Mouse (Mus musculus): Measurements from ENCODE around the gene Efna2.

Gene Efna2

GRCm38 (mm10) chr10:80179068-80180051 is at the start of gene Efna2:
Gene Efna2, plus strand, starts transcription at chr10:80179482.
- in situ Hi-C loops (cut with MboI; ENCODE audit: low sequenced_read_pairs), result loop anchor here (5.0 kb wide), 1 partner anchor 68 kb away; the partner anchor contains the start of gene Ndufs7

DNA sequence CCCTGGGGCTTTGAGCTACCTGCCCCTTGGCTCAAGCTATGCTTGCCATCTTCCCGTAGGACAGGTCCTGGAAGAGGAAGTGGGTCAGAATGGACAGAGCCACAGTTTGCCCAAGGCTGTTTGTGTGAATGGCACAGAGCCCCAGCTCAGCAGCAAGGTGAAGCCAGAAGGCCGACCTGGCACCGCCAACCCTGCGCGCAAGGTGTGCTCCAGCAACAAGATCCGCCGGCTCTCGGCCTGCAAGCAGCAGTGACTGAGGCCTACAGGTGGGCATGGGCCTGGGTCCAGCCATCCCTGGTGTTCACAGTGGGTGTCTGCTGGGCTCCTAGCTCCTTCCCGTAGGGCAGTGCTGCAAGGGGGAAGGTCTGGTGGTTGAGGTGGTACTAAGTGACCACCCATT is 49.4 kb upstream of the Efna2 start:
- in situ Hi-C loops (cut with MboI; ENCODE audit: low sequenced_read_pairs), result no loop called here

DNA sequence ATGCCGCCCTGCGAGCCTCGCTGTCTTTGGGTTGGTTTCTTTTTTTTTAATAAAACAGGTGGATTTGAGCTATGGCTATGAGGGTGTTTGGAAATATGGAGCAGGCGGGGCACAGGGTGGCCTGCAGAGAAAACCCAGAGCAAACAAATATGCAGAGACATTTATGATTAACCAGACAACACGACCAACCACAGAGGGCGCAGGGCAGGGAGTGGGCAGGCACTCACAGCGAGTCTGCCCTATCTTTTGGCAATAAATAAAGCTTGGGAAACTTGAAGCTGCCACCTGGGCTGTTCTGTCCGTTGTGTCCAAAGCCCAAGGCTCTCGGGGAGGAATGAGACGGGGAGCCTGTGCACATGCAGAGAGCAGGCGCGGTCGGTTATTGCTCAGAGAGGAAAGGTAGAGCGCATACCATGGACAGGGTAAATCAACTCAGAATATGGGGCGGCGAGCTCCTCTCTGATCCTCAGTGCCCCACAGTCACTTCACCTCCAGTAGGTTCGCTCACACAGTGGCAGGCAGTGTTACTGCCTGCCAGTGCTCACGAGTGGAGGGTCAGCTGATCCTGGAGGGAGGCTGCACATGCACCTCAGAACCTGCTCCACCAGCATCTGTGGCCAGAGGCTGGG is 48.8 kb upstream of the Efna2 start:
- in situ Hi-C loops (cut with MboI; ENCODE audit: low sequenced_read_pairs), result no loop called here

DNA sequence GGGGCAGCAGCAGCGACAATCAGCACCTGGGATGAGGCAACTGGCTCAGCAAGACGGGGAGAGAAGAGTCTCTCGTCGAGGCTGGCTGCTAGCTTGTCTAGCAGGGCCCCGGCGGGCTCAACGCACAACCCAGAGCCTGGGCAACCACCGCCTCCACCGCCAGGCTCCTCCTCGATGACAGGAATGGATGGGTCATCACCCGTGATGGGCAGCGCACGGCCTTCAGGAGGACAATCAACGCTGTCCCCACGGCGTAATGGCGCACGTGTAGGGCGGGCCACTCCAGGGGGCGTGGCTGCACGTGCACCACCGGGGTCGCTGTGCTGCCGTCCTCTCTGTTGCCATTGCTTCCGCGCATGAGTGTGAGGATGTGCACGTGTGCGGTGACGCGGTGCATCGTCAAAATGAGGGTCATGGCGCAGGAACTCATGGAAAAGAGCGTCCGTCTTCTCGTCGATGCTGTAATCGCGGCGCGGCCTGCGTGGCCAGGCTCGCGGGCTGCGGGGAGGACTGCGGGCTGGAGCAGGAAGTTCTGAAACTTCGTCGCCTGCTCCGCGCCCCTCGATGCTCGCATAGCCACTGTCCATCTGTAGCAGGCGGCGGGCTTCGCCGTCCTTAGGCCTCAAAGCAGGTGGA is 47.8 kb upstream of the Efna2 start:
- in situ Hi-C loops (cut with MboI; ENCODE audit: low sequenced_read_pairs), result no loop called here

GRCm38 (mm10) chr10:80131952-80132350 is 47.3 kb upstream of the Efna2 start:
- in situ Hi-C loops (cut with MboI; ENCODE audit: low sequenced_read_pairs), result no loop called here

- in situ Hi-C loops (cut with MboI; ENCODE audit: low sequenced_read_pairs), result no loop called here
Measured at GRCm38 (mm10) chr10:80133226-80133849, 45.9 kb upstream of the Efna2 start.

GRCm38 (mm10) chr10:80134421-80134820 is 44.9 kb upstream of the Efna2 start:
- in situ Hi-C loops (cut with MboI; ENCODE audit: low sequenced_read_pairs), result no loop called here

DNA sequence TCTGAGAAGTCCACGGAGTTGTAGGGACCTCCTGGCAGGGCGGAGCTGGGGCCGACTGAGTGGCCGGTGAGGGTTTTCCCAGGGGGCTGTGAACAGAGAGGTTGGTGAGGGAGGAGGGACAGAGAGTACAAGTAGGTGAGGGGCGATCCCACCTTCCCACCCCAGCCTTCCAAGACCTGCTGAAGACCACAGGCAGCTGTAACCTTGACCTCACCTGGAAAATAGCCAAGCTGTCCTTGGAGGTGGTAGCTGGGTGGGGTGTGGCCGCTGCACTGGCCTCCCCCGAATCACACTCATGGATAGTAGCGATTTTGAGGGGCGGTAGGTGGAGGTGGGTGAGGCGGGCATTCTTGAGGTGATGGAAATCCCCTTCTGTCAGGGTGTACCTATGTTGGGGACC is 44.1 kb upstream of the Efna2 start:
- in situ Hi-C loops (cut with MboI; ENCODE audit: low sequenced_read_pairs), result no loop called here

- in situ Hi-C loops (cut with MboI; ENCODE audit: low sequenced_read_pairs), result no loop called here
Measured at GRCm38 (mm10) chr10:80135641-80136040, 43.6 kb upstream of the Efna2 start.

- in situ Hi-C loops (cut with MboI; ENCODE audit: low sequenced_read_pairs), result no loop called here
Measured at GRCm38 (mm10) chr10:80136179-80136951, 42.9 kb upstream of the Efna2 start.

- in situ Hi-C loops (cut with MboI; ENCODE audit: low sequenced_read_pairs), result no loop called here
Measured at GRCm38 (mm10) chr10:80136952-80137625, 42.2 kb upstream of the Efna2 start.

GRCm38 (mm10) chr10:80137626-80138552 is 41.4 kb upstream of the Efna2 start:
- in situ Hi-C loops (cut with MboI; ENCODE audit: low sequenced_read_pairs), result no loop called here

- in situ Hi-C loops (cut with MboI; ENCODE audit: low sequenced_read_pairs), result no loop called here
Measured at GRCm38 (mm10) chr10:80138553-80139438, 40.5 kb upstream of the Efna2 start, which contains the start of gene Atp5d. Gene Atp5d, plus strand, starts transcription at chr10:80138632.

- in situ Hi-C loops (cut with MboI; ENCODE audit: low sequenced_read_pairs), result no loop called here
Measured at GRCm38 (mm10) chr10:80139439-80139775, 39.9 kb upstream of the Efna2 start.

DNA sequence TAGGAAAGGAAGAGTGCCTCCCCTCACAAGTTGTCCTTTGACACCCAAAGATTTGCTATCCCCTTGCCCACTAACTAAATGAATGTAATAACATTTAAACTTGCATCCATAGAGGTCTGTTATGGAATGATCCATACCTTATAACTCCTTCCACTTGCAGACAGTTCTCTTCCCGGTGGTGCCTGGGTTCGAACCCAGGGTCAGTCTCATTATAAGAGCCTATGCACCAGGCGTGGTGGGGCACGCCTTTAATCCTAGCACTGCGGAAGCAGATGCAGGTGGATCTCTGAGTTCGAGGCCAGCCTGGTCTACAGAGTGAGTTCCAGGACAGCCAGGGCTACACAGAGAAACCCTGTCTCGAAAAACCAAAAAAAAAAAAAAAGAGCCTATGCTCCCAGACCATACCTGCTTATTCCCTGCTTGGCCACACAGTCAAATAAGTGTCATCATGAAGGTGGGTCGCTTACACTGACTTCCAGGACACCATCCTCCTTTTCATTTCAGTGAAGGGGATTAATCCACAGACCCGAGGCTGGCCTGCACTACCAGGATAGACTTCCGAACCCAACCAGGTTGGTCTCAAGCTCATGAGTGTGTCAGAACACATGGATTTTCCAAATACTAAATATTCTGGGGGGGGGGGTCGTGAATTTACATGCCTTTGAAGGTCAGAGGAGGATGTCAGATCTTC is 39.2 kb upstream of the Efna2 start:
- in situ Hi-C loops (cut with MboI; ENCODE audit: low sequenced_read_pairs), result loop anchor here (10.0 kb wide), 1 partner anchor 155 kb away; the partner anchor contains the start of genes Cnn2 and Tmem259

DNA sequence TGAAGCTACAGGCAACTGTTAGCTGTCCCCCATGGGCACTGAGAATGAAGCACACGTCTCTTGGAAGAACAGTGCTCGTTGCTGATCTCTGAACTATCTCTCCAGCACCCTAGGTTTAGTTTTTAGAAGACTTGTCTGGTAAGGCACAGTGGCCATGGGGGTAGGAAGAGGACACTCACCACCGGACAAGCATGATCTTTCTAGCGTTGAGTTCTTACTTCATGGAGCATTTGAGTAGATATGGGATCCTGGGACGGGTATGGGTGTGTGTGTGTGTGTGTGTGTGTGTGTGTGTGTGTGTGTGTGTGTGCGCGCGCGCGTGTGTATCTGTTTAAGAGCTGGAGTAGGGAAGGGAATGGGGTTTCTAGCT is 38.6 kb upstream of the Efna2 start, which contains the start of gene Cbarp:
Gene Cbarp, minus strand, starts transcription at position 170 of the 370 bp plus-strand sequence.
- in situ Hi-C loops (cut with MboI; ENCODE audit: low sequenced_read_pairs), result loop anchor here (10.0 kb wide), 1 partner anchor 156 kb away; the partner anchor contains the start of genes Cnn2 and Tmem259

DNA sequence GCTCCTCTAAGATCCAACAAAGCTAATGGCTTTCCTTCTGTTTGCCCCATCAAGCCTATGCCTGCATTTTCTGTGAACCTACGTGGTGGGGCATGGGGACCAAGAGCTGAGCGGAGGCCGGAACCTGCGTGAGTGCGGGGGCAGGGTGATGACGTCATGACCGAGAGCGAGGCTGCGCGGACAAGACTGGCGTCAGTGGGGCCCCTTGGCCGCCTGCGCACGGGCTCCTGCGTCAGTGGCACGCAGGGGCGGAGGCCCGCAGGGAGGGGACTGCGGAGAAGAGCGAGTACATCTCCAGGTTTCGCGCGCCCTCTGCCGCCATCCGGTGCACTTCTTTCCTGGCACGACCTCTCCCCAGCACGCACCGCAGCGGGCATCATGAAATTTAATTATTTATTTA is 38.0 kb upstream of the Efna2 start:
- in situ Hi-C loops (cut with MboI; ENCODE audit: low sequenced_read_pairs), result loop anchor here (10.0 kb wide), 1 partner anchor 156 kb away; the partner anchor contains the start of genes Cnn2 and Tmem259
